Mouse (Mus musculus): ENCODE measurements around the gene Mesp1. TPM values are rescaled to one million over a fixed set of nuclear protein-coding genes. Genes with fewer than 3 reads are reported as not detected.

Mesp1 gene
- total RNA-seq (2012; rRNA removed) = not detected in 2 replicates
- not detected in 2 replicates for total RNA-seq (2014; rRNA removed)
- polyA plus RNA-seq (2012; ENCODE audit: insufficient read length, low read depth) = not detected in 2 replicates

DNA sequence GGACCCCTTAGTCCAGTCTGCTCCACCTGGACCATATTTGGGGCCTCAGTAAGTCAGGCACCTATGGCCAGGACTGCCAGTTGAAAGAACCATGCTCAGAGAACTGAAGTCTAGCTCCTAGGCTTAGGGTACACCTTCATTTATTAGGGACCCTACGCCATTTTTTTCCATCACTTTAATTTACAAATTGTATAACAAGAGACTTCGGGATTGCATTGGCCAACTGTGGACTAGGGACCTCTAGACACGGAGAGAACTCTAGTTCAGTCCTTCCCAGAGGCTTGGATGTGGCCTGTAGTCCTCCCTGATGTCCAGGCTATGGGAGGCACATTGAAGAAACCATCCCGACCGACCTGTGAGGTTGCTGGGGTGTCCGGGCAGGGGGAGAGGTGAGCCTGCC lies at the start of gene Mesp1:
Mesp1 (minus strand) TSS at position 101 of the 400 bp plus-strand sequence.
- dilution Hi-C loops (cut with MboI; ENCODE audit: extremely low pct_ligation_motif_present, extremely low pct_unique_long_range_greater_than_20kb, low sequenced_read_pairs) = no loop called here
- peaks cover 5 to 8% of the 10 kb centered on the region in 2 experiments; a peak in 3 of 4 replicates for H3K4me1 ChIP-seq (ENCODE audit: control insufficient read depth in 1 of 2, insufficient read depth in 2 of 2)
- H3K27ac ChIP-seq (ENCODE audit: insufficient read depth, low read depth) = no peak within 1 kb of the TSS
- H3K27me3 ChIP-seq (replicated peaks) = peaks cover 3% of the 10 kb centered on the region
- in situ Hi-C loops (cut with MboI; ENCODE audit: low pct_ligation_motif_present, low pct_unique_long_range_greater_than_20kb, low sequenced_read_pairs) = no loop called here
- H3K79me2 ChIP-seq (replicated peaks; ENCODE audit: control insufficient read depth, extremely low read depth, insufficient read depth, poor library complexity, severe bottlenecking) = no peaks in the 10 kb centered on the region
- TF ChIP-seq ELF1 (IDR thresholded peaks at IDR 0.05; ENCODE audit: low read depth, low read length) (no peak), ZNF384 (IDR thresholded peaks at IDR 0.05; ENCODE audit: low read depth, low read length) (no peak), RAD21 (IDR thresholded peaks at IDR 0.05; ENCODE audit: low read depth, low read length) (no peak), ZC3H11A (IDR thresholded peaks at IDR 0.05; ENCODE audit: low read depth, low read length) (no peak), ZMIZ1 (IDR thresholded peaks at IDR 0.05; ENCODE audit: low read depth, low read length) (no peak), CHD1 (IDR thresholded peaks at IDR 0.05; ENCODE audit: low read depth, low read length) (no peak), ETS1 (conservative IDR thresholded peaks at IDR 0.05; ENCODE audit: low read depth, low read length) (no peak), POLR2A (IDR thresholded peaks at IDR 0.05; ENCODE audit: low read depth, low read length) (no peak), MYC (IDR thresholded peaks at IDR 0.05; ENCODE audit: low read depth, low read length) (no peak), CTCF (conservative IDR thresholded peaks at IDR 0.05 in 1 of 2, IDR thresholded peaks at IDR 0.05 in 1 of 2; ENCODE audit: low read depth in 2 of 2, low read length in 2 of 2) (no peak), USF1 (IDR thresholded peaks at IDR 0.05; ENCODE audit: low read depth, low read length) (no peak), SIN3A (IDR thresholded peaks at IDR 0.05; ENCODE audit: low read length) (no peak), POLR2AphosphoS2 (IDR thresholded peaks at IDR 0.05; ENCODE audit: low read depth, low read length) (no peak), MAFK (IDR thresholded peaks at IDR 0.05; ENCODE audit: insufficient replicate concordance, low read length) (no peak), TBP (conservative IDR thresholded peaks at IDR 0.05; ENCODE audit: low read depth, low read length) (no peak), JUND (conservative IDR thresholded peaks at IDR 0.05; ENCODE audit: low read depth, low read length) (no peak), SMC3 (IDR thresholded peaks at IDR 0.05; ENCODE audit: low read depth, low read length) (no peak), PAX5 (IDR thresholded peaks at IDR 0.05; ENCODE audit: low read length) (no peak), UBTF (IDR thresholded peaks at IDR 0.05; ENCODE audit: low read depth, low read length) (no peak)
- no peak within 1 kb of the TSS for H3K9ac ChIP-seq (ENCODE audit: insufficient read depth, low read depth)
- no peak for DNase-seq (ENCODE audit: extremely low read depth)
- H3K36me3 ChIP-seq (replicated peaks in 1 of 2; ENCODE audit: control insufficient read depth in 1 of 2, insufficient read depth in 1 of 2, low read length in 1 of 2) = no peaks in the 10 kb centered on the region
- no peak within 1 kb of the TSS for H3K4me2 ChIP-seq (ENCODE audit: insufficient read depth, low read depth, poor library complexity, severe bottlenecking)
- H3K4me3 ChIP-seq (replicated peaks in 1 of 3; ENCODE audit: low read depth in 2 of 3, low read length in 2 of 3, poor library complexity in 1 of 3) = no peak within 1 kb of the TSS
- no peaks in the 10 kb centered on the region for H3K9me3 ChIP-seq (replicated peaks; ENCODE audit: low read length)

DNA sequence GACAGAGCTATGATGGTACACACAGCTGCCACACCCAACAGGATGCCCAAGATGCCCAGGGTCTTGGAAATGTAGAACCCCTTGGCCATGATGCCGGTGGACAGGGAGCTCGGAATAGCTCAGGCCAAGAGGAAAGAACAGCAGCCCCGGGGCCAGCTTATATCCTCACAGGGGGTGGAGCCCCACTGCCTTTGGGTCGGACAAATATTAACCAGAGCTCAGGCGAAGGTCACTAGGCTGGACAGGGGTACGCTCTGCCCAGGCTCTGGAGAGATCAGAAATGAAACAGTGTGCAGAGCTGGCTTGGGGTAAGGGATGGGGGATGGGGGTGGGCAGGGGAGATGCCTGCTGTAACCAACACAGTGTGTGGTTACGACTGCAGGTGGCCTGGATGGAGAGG lies 48.6 kb upstream of the Mesp1 start:
- no peaks in the 10 kb centered on the region for H3K9me3 ChIP-seq (replicated peaks; ENCODE audit: low read length)
- no peak for DNase-seq (ENCODE audit: extremely low read depth)
- no peak overlapping the region for H3K4me3 ChIP-seq (replicated peaks in 1 of 3; ENCODE audit: low read depth in 2 of 3, low read length in 2 of 3, poor library complexity in 1 of 3)
- H3K9ac ChIP-seq (ENCODE audit: insufficient read depth, low read depth) = no peak overlapping the region
- peaks cover 53% of the 10 kb centered on the region for H3K27me3 ChIP-seq (replicated peaks)
- no peaks in the 10 kb centered on the region for H3K36me3 ChIP-seq (replicated peaks in 1 of 2; ENCODE audit: control insufficient read depth in 1 of 2, insufficient read depth in 1 of 2, low read length in 1 of 2)
- no peaks in the 10 kb centered on the region for H3K79me2 ChIP-seq (replicated peaks; ENCODE audit: control insufficient read depth, extremely low read depth, insufficient read depth, poor library complexity, severe bottlenecking)
- dilution Hi-C loops (cut with MboI; ENCODE audit: extremely low pct_ligation_motif_present, extremely low pct_unique_long_range_greater_than_20kb, low sequenced_read_pairs) (no loop called here), in situ Hi-C loops (cut with MboI; ENCODE audit: low pct_ligation_motif_present, low pct_unique_long_range_greater_than_20kb, low sequenced_read_pairs) (no loop called here)
- no peaks in the 10 kb centered on the region for H3K4me1 ChIP-seq (ENCODE audit: control insufficient read depth in 1 of 2, insufficient read depth in 2 of 2)
- TF ChIP-seq NRF1 (IDR thresholded peaks at IDR 0.05; ENCODE audit: low read depth, low read length) (no peak), USF2 (conservative IDR thresholded peaks at IDR 0.05; ENCODE audit: low read depth, low read length) (no peak), PAX5 (IDR thresholded peaks at IDR 0.05; ENCODE audit: low read length) (no peak), JUN (IDR thresholded peaks at IDR 0.05; ENCODE audit: insufficient read depth, low read depth, low read length) (no peak), KAT2A (IDR thresholded peaks at IDR 0.05; ENCODE audit: insufficient replicate concordance, low read length) (no peak), HCFC1 (IDR thresholded peaks at IDR 0.05; ENCODE audit: low read depth, low read length) (no peak), CHD2 (IDR thresholded peaks at IDR 0.05; ENCODE audit: low read length) (no peak), EP300 (IDR thresholded peaks at IDR 0.05; ENCODE audit: low read length) (no peak), ETS1 (conservative IDR thresholded peaks at IDR 0.05; ENCODE audit: low read depth, low read length) (no peak)
- H3K4me2 ChIP-seq (ENCODE audit: insufficient read depth, low read depth, poor library complexity, severe bottlenecking) = no peak overlapping the region
- H3K27ac ChIP-seq (ENCODE audit: insufficient read depth, low read depth) = no peak overlapping the region
